Mouse (Mus musculus) heart, adult 8-10 months (tissue): Measurements from ENCODE around the gene 2010111I01Rik. TPM values are rescaled to one million over a fixed set of nuclear protein-coding genes. Genes with fewer than 3 reads are reported as not detected.
"Not testable (repeated sequence)": the region's sequence is repeated elsewhere in the genome, so short reads cannot be mapped to it uniquely, and the experiment has no call there.

Experiments
- DNase-seq: peaks from one replicate; pipeline ENCODE4 v3.0.0; 2022; ENCODE audit warnings: low spot score
- total RNA-seq, 4 experiments: library from RNA; stranded (reverse); gene quantifications; 2 replicates each; pipeline ENCODE4 v1.2.4; 2022

Gene 2010111I01Rik
- total RNA-seq, 4 experiments from 2014 or later = 91.5 to 112 (median 98.3) TPM

DNA sequence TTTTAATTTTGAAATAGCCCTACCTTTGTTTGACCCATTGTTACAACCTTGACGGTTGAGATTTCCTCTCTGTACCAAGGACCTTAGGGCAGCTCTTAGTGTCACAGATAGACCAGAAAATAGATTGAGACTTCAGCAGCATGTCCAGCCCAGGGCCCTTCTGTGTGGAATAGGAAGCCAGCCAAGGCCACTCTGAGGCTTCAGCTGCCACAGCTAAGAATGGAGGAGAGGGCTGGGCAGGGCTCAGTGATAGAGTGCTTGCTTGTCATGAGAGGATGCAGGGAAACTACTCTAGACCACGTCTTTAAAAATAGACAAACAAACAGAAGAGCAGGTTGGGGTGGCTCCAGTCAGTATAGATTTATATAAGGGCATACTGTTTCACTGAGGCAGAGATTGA, 234.9 kb downstream of the 2010111I01Rik start:
- DNase-seq = no peak

DNA sequence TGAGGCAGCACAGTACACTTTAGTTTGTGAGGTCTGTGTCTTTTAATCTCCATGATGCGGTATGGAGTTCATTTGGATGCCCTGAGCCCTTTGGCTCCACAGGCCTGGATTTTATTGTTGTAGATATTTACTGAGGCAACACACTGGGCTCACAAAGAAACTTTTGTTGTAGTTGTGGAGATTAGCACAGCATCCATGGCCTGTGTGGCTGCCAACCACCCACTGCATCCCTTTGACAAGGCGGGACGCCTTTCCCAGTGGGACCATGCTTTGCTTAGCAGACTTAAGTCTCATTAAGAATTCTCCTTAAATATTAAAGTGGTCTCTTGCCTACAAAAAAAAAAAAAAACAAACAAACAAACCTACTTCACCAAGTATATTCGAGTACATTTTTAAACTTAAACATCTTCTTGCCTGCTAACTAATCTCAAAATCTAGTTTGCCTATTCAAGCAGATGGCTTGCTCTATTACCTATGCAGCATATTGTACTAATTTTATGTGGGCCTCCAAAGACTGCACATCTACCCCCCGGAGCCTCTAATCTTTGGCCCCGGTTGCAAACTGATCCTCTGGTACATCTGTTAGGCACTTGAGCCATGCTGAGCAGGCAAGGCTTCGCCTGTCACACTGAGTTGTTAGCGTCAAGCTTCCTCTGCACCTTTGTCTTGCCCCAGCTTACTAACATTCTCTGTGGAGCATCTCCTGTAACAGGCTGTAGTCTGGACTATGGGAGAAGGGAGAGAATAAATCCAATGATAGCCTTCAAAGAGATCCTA, 239.0 kb downstream of the 2010111I01Rik start:
- DNase-seq = no peak

DNA sequence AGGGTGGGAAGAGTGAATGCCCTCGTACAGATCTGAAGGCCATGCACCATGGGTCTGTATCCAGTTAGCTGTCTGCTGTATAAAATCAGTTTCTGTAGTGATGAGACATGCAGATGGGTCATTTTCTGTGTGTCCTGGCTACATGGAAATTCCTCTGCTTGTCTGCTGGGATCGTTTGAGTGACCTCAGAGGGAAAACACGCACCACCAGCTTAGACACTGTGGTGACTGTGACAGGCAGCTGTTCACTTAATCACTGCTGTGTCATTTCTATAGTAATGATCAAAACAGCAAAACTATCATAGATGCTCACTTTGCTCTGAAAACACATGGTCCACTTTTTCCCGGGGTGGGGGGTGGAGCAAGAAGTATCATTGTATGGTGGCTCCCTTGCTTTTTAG, 241.1 kb downstream of the 2010111I01Rik start:
- no peak for DNase-seq

DNA sequence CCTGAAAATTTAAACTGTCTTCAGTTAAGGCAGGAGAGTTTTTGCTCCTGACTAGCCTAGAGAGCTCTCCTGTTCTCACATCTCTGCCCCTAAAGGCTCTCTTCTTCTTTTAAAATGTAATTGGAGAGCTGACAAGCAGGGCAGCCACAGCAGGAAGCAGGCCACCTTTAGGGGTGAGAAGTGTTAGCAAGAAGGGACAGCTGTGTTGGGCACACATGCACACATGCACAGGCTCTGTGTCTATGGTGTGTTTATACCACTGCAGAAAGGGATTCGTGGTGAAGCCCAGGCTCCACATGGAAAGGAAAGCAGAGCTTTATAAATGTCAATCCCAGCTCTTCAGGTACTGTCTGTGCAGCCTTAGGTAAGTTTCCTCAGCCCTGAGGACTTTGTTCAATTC, 241.7 kb downstream of the 2010111I01Rik start:
- no peak for DNase-seq

DNA sequence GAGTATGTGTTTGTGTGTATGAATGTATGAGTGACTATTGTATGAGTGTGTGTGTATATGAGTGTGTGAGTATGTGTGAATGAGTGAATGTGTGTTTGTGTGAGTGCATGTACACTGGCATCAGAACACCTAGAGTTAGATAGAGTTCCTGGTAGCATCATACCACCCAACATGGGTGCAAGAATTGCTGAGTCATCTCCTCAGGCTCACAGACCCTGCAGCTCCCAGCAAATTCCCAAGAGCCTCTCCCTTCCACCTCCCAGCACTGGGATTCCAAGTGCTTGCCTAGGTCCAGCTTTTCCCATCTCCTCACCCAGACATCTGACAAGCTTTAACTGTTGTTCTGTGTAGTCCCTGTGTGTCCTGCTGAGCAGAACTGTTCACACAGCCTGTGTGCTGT, 251.8 kb downstream of the 2010111I01Rik start:
- DNase-seq = no peak

DNA sequence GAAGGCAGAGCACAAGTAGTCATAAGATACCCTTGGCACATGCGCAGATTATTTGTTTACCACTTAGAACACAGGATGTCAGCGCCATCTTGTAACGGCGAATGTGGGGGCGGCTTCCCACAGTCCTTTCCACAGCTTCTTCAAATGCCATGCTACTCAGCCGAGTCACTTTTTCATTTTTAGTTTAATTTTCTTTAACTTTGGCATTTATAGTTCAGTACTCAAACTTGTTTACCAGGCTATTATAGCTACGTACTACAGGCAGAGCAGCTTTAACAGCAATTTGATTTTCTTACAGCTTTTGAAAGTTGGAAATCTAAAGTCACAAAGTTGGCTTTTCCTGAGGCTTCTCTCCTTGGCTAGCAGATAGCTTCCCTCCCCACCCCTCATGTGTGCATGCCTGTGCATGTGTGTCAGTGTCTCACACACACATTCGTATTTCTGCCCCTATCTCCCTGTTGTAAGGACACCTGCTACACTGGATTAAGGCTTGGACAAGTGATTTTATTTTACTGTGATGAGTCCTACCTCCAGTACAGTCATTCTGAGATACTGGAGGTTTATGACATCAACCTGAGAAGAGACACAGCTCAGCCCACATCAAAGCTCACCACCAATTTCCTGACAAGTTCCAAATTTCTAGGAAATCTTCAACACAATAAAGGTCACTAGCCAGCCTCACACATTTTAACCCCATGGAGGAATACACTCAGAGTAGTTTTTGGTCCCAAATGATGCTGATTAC, 258.5 kb downstream of the 2010111I01Rik start:
- no peak for DNase-seq

DNA sequence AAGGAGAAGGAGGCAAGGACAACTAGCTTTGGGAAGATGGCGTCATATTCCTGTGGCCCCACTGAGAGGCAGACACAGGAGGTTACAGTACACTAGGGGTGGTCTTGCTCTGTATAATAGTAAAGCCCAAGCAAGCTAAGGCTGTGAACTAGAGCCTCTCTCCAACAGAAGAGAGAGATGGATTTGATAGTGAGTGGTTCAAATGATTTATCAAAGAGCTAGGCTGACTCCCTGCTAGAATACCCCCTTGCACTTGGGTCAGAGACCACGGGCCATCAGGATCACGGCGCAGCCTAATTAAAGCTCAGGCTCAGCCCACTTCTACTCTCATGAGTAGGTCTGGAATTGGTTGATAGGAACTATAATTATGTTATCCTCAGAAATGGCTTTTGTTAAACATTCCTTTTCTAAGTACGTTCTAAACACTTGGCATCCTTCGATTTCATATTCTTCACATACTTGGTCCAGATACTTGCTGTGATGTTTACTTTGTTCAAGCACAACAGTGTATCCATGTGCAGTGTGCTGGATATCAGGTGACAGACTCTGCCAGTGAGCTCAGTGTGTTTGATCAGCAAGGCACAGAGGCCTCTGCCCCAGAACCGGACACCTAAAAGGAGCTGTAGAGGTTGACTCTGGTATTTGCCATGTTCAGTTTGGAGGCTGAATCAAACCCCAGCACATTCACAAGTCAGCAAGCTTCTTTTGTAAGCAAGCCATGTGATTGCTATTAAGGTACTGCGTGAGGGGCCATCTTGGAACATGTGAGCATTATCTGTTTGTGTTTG, 261.3 kb downstream of the 2010111I01Rik start:
- DNase-seq = no peak

DNA sequence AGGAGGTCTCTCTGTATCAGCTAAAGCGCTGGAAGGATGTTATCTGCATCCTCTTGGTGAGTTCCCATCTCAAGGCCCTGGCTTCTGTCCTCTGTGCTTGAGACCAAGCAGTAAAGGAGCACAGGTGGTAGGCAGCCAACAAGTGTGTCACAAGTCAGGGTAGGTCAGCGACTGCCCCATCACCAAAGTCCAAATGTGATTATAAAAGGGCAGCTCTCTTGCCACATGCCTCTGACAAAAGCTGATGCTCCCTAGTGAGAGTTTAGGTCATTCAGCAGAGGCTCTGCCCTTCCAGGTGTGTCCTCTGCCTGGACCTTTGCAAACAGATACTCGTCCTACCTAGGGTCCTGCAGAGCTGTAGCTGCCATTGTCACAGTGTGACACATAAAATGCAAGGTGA, 263.1 kb downstream of the 2010111I01Rik start:
- no peak for DNase-seq

DNA sequence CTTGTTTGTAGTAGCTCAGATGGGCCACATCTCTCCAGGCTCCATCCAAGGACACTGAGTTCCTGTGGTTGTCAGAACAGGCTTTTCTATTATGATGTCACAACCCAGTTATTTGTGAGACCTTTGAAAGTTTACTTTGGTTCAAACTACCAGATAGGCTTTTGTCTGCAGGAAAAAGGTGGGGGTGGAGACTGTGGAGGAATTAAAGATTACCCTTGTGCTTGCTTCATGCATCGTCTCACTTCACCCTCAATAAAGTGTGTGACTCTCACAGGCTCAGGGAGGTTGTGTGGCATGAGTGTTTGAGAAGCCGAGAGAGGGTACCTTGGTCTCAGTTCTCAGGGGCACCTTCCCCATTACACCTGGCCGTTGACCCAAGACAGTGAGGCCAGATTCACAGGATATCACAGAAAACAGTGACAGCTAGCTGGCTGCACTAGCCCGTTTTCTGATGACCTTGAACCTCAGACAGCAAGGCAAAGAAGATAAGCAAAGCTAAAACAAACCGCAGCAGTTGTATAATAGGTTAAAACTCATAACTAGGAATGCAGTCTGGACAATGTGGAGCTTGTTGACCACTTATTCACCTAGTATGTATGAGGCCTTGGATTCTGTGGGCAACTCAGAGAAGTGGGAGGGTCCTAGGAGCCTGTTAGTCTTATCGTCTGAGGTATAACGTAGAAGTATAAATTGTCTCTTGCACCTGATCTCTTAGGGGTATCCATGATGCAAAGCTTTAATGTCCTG, 266.4 kb downstream of the 2010111I01Rik start:
- DNase-seq = no peak

DNA sequence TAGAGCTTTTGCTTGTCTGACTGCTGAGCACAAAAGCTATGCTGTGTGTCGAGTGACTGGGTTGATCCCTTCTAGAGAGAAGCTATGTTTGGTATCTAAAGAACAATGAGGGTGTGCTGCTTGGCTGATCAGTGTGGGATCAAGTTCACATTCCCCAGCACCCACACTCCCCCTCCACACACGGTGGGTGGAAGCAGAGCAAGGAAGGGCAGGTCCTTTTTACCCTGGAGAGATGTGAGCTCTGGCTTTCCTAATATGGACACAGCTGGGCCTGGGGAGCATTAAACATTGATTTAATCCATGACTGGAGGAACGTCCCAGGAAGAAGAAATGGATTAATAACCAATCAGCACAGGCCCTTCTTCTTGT, 267.0 kb downstream of the 2010111I01Rik start:
- no peak for DNase-seq

DNA sequence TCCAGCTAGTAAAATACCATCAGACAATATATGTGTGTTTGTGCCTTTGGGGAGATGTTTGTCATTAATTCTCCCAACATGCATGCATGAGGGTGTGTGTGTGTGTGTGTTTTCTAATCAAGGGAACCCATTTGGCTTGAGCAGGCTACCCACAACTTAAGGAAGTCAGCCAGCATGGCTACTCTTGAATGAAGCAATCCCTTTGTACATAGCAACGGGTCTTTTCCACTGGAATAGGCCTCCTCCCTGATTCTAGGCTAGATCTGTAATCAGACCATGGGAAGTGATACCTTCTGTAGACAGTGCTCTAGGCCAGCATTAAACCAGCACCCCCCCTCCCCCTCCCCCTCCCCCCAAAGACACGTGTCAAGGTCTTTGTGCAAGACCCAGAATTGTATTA, 267.9 kb downstream of the 2010111I01Rik start:
- DNase-seq = no peak

DNA sequence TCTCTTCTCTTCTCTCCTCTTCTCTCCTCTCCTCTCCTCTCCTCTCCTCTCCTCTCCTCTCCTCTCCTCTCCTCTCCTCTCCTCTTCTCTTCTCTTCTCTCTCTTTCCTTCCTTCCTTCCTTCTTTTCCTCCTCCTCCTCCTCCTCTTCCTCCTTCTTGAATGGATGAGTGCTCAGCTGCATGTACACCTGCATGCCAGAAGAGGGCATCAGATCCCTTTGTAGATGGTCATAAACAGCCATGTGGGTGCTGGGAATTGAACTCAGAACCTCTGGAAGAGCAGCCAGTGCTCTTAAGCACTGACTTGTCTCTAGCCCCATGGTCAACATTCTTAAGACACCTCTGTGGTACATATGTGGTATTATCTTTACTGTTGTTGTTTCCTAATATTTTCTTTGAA, 269.8 kb downstream of the 2010111I01Rik start:
- not testable (repeated sequence) for DNase-seq

DNA sequence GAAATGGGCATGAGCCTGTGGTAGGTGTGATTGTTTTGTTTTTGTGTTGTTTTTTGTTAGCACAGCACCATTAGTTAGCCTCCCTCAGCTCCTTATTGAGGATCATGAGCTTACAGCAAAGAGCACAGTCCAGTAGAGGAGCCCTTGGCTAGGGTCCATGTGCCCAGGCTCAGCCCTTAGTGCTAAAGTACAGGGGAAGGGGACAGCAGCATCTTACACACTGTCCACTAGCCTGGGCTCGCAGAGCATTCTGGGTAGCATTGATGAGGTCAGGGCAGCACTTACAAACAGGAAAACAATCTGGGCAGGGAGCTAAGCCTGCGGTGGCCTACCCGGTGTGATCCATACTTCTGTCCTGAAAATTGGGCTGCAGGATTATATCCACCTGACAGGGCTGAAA, 270.9 kb downstream of the 2010111I01Rik start:
- no peak for DNase-seq

DNA sequence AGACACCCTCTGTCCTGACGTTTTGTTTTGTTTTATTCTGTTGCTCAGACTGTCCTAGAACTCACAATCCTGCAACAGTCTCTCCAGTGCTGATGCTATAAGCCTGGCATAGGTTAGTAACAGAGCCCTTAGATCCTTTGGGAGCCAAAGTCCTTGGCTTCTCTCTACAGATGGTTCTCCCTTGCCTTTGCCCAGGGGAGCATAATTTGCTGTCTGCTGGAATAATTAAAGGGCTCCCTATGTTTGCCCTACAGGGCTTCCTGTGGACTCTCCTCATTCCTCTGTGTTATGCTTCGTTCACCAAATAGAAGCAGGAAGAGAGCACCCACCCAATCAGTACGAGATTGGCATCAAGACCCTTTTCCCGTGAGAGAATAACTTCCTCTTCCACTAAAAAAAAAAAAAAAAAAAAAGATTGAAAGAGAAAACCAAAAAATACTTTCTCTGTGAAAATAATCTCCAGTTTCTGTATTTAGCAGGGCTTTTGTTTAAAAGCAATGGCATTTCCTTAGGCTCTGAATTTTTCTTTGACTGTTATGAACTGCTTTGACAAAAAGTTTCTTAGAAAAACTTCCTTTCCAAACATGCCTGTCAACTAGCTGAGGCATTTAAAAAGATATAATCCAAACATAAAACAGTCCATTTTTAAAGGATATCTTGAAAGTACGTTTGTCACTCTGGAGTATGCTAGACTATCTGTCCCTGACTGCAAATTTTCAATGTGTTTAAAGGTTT, 271.6 kb downstream of the 2010111I01Rik start:
- DNase-seq = no peak

DNA sequence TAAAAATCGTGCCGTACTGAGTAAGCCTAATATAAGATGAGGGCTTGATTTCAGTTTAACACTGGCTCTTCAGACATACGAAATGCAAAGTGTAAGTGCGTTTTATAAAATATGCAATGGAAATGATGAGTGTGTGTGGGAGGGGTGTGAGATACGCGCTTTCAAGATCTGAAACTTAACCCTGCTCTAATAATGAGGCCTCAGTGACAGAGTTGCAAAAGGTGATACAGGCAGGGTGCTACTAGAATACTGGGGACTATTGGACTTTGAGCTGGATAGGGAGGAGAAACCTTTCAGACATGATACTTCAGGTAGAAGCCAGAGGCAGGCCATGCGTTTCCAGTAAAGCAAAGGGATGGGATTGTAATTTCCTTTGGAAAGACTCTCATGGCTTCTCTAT, 273.4 kb downstream of the 2010111I01Rik start:
- DNase-seq = no peak

DNA sequence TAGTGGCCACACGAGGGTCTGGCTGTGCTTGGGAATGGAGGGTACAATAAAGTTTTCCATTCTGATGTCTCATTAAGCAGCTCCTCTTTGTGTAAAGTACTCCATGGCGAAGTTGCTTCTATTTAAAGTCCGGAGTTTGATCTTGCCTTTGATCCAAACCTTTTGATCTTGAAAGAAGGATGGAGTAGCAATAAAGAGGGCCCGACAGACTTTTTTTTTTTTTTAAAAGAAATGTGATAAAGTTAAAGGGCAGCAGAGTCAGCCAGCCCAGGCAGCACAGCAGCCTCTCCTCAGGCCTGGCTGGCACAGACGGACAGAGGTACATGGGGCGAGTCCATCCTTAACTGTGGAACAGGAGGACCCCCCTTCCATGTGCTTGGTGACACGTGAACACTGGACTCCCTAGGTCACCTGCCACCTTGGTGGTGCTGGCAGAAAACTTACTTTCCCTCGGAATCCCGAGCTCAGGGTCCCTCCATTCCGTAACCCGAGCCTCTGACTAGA, 274.7 kb downstream of the 2010111I01Rik start:
- DNase-seq = no peak

DNA sequence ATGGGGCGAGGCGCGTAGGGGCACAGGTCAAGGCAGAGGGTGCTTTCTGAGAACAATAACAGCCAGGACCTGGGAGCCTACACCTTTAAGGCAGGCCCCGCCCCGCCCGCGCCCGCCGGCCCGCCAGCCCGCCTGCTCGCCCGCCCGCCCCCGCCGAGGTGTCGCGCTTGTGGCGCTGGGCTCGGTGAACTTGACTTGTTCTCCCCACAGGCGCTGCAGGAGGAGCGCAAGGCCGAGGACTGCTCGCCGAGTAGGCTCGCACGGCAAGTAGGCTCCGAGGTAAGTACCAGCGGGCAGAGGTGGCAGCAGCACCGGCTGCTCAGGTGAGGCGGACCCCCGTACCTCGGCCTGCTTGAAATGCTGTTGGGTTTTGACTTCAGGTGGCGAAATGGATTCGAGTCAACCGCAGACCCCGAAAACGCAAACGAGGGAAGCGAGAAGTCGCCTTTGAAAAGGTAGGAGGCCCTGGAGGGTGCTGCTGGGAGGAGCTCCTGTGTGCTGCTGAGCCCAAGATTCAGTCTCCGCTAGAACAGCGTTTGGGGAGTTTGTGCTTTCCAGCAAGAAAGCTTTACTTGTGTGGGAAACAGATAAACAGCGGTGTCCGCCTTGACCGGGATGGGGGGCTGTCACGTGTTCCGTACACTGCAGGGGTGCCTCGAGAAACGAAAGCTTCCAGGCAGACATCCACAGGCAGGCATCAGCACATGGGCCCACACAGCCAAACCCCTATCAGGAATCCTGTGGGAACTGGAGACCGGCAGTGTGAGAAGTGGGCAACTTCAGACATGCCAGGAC, 275.4 kb downstream of the 2010111I01Rik start:
- DNase-seq = no peak

DNA sequence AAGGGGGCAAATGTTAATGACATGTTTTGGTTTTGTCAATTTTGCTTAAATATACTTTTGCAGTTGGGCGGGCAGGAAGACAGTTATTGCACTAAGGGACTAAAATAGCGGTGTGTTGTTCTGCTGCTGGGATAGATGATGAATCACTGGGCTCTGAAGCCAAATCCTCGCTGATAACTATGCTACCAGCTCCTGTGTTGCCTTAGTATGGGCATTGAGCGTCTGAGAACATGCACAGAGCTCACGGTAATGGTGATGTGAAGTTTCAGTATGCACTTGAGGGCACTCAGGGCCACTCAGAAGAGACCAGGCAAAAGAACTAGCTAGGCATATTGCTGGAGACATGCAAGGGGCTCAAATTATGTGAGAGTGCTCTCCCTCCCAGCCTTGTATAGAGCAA, 276.1 kb downstream of the 2010111I01Rik start:
- no peak for DNase-seq

DNA sequence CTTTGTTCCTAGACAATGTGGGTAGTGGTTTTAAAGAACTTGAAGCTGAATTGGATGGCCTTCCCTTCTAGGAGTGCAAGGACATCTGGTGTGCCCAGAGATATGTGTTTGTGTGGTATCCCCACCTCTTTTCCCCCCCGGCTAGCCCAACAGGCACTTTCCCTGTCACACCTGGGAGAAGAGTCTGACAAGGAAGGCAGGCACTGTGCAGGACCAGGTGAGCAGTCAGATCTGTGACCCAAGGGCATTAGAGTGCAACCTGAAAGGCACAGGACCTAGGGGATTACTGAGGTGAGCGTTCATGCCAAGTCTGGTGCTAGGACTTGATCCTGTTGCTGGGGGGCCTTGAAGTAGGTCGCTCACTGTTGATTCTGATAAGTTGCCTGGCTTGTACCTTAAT, 277.0 kb downstream of the 2010111I01Rik start:
- DNase-seq = no peak
